Mouse (Mus musculus): Measurements from ENCODE around the gene Hsd17b11.

Gene Hsd17b11

DNA sequence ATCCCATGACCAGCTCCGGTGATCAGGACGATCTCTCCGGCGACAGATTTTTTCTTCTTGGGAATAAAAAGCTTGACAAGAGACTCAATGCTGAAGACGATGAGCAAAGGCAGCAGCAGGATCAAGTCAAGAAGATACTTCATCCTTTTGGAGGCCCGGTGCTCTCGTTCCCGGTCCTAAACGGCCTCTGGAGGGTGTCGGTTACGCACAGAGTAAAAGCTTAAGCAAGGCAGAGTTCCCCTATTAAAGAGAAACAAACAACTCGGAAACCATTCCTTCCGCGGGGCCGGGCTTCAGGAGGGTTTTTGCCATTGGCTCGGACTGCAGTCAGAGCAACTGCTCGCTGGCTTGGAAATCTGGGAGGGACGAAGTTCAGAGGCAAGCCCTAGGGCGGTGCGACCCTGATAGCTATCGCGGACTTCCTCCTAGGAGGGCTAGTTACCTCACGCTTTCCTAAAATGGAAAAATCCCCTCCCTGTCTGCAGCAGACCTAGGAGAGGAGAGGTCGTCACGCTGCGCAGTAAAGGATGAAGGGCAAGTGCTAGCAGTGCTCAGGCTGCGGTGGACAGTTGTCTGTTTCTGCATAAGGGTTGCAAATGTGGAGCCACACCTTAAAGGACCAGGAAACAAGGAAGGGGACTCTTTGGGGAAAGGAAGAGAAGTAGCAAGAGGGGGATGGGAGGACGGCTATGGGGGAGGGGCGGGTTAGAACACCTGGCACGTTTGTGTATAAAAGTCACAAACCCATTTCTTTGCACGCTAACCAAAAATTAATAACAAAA lies at the start of gene Hsd17b11:
Hsd17b11 (minus strand) TSS at position 323 of the 782 bp plus-strand sequence.
- peak; percentile 28 to 53 for DNase-seq (ENCODE audit: low read depth in 1 of 2, low spot score in 2 of 2)

DNA sequence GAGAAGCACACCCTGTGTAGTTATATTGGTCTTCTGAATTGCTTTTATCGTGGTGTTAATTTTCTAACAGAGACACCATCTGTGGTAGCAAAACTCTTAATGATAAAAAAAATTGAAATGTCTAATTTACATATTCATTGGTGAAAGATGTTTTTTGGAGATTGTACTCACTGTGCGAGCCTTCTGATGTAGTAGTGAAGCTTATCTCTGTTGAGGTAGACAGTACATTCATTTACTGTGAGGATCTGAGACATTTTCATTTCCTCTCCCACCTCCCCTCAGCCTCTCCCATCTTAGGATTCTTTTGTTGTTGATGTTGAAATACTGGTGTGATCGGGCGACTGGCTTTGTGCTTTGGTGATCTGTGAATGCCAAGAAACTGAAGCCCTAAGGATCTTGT lies 49.3 kb upstream of the Hsd17b11 start:
- DNase-seq (ENCODE audit: low read depth in 1 of 2, low spot score in 2 of 2) = no peak

DNA sequence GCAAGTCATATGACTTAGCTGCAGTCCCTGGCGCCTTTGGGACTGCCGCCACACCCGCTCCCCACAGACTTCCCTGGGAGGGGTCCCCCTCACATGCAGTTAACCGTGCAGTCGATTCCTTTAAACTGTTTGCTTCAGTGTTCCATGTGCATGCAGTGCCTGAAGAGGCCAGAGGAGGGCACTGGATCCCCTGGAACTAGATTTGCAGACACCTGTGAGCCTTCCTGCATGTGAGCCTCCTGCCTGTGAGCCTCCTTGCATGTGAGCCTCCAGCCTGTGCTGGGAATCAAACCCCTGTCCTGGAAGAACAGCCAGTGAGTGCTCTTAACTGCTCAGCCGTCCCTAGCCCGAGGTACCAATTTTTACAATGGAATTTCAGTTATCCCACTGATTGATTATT lies 47.0 kb upstream of the Hsd17b11 start:
- DNase-seq (ENCODE audit: low read depth in 1 of 2, low spot score in 2 of 2) = no peak

DNA sequence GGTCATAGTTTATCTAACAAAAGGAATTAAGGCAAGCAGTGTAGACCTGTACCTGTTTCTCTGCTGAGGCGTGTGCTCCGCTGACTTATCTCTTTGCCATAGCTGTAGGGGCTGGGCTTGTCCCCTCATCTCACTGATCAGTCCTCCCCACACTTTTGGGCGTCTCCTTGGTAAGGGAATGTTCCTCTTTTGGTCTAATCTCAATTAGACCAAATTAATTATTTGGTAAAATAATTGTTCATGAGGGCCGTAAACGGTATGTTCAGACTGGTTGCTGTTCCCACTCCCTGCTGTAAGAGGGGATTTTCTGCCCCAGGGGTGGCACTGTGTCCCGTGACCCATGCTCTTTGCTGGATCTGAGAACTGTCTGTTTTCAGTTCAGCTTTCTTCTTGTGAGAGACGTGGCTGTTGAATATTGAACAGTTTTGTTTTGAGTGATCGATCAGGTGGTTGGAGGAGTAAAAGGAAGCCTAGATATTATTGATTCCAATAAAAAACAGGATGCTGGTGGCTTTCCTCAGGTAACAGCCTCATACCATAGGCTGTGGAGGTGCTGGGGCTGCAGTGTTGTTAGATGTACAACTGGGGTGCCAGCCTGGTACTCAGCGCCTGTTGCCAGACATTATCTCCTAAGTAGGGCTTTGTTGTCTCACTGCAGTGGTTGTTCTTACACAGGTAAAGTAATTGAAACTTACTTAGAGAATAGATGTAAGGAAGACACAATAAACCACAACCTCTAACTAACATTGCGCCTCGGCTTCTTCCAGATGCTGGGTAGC lies 41.2 kb upstream of the Hsd17b11 start:
- no peak for DNase-seq (ENCODE audit: low read depth in 1 of 2, low spot score in 2 of 2)

DNA sequence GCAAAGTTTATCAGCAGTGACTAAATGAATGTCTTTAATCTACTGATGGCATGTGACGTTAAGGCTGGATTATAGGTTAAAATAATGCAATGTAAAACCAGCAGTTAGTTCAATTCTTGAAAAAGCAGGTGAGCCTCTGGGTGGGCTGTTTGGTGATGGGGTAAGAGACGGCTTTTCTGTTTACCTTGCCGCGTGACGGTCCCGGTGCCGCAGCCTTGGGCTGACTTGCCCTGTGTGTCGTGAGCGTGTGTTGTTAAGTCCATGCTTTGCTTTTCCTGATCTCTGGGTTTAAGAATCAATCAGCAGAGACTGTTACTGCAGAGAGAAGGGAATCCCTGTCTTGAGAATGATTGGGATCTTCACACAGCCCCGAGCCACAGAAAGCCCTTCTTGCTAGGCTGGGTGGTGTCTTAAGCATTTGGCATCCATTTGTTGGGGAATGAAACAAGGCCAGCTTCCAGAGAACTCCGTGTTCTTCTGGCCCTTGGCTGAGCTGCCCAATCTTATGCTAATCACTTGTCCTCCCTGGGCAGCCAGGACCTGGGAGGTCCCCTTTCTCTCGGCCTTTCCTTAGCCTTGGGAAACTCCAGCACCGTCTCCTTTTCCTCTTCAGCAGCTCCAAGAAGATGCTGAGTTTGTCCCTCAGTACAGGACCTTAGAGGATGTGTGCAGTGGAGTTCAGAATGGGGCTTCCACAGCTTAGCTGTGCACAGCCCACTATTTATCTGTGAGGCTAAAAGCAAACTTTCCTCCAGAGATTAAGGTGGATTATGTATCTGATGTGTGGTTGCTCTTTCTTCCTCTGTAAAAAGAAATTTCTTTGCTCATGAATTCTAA lies 40.4 kb upstream of the Hsd17b11 start:
- DNase-seq (ENCODE audit: low read depth in 1 of 2, low spot score in 2 of 2) = no peak

DNA sequence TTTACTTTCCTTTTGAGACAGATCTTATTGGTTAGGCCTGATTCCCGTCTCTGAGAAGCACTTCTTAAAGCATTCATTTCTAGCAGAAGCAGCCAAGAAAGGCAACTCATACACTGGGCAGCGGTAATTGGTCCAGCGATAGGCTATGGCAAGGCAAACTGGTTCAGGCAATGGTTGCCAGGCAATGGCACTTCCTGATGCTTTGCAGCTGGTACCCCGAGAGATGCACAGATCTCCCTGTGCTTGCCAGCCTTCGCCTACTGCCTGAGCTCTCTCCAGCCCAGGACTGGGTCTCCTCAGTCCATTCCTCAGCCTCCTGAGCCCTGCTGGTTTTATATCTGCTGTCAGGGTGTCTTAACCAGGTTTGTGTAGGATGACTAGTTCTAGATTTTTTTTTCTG lies 38.7 kb upstream of the Hsd17b11 start:
- DNase-seq (ENCODE audit: low read depth in 1 of 2, low spot score in 2 of 2) = no peak

DNA sequence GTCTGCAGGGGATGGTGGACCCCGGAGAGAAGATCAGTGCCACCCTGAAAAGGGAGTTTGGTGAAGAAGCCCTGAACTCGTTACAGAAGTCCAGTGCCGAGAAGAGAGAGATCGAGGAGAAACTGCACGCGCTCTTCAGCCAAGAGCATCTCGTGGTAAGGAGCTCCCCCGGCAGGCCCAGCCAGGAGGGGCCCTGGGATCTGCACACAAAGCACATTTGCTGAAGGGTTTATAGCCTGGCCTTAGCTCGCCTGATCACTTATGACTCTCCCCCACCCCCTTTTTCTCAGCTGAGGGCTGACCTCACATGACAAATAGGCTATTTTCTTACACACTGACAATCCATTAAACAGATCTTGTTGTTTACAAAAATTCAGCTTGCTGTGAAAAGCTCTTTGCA lies 37.9 kb upstream of the Hsd17b11 start:
- no peak for DNase-seq (ENCODE audit: low read depth in 1 of 2, low spot score in 2 of 2)

DNA sequence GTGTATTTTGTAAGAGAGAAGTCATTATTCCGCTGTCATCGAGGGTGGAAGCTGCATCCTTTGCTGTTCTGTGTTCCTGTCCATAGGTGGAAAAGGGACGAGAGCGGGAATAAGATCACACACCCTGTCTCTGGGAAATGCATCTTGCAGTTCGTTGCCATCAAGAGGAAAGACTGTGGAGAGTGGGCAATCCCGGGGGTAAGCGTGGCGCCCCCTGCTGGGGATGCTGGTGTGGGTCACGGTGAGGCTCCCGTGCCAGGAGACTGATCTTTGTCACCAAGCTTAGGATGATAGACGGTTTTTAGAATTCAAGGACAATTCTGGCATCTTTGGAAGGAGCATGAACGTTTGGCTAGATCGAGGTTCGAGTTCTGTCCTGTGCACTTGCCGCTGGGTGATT lies 36.3 kb upstream of the Hsd17b11 start:
- DNase-seq (ENCODE audit: low read depth in 1 of 2, low spot score in 2 of 2) = peak in 1 of 2 experiments; percentile 39

DNA sequence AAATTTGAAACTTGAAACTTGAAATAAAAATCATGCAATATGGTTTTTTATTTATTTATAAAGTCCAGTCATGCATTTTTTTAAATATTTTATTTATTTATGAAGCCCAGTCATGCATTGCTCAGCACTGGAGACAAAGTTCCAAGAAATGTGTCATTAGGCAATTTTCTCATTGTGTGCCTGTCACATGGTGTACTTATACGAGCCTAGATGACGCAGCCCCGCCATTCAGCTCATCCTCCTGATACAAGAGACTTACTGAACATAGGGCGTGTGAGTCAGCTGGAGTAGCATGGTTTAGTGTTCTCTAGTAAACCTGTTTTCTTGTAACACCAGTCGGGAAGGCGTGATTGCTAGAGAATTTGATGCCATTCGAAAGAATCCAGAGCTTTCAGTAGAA lies 34.6 kb upstream of the Hsd17b11 start:
- DNase-seq (ENCODE audit: low read depth in 1 of 2, low spot score in 2 of 2) = no peak

DNA sequence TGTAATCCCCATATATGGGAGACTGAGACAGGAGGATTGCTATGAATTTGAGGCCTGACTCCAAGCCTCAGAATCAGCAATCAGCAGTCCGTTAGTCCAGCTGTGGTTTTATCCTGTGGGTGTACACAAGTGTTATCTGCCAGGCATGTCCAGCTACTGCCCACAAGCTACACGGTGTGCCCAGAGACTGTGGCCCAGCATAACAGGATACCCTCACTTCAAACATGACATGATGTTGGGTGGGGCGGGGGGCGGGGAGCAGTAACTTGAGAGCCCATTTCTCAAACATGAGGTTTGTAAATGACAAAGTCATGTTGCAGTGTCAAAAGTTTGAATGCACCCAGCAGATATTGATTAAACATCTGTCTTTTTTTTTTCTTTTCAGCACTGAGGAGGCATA lies 34.1 kb upstream of the Hsd17b11 start:
- no peak for DNase-seq (ENCODE audit: low read depth in 1 of 2, low spot score in 2 of 2)

DNA sequence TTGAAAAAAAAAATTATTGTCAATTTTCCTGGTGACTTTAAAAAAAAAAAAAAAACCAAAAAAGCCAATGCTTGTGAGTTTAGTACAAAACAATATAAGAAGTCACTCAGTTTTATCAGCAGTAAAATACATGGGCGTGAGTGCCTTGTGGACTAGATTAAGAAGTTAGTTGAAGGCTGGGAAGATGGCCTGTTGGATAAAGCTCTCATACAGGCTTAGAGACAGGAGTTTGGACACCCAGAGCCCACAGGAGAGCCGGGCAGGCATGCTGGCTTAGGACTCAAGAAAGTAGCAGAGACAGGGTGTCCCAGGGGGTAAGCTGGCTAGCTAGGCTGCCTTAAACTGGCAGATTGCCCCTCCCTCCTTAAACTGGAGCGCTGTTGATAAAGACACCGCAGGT lies 33.2 kb upstream of the Hsd17b11 start:
- no peak for DNase-seq (ENCODE audit: low read depth in 1 of 2, low spot score in 2 of 2)

DNA sequence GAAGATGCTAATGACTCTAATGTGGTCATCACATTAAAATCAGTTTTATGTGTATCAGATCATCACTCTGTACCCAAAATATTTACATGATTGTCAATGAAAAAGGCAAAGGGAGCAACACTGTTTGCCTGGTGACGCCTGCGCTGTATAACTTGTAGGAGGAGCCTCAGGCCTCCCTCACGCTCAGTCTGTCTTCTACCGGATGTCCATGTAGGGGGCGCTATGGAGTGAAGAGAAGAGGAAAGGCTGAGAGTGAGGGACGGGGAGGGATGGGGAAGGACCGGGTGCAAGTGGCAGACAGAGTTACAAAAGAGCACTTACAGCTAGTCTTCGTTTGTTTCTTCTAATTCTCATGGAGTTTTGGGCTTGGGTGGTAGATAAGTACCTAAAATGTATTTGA lies 31.2 kb upstream of the Hsd17b11 start:
- DNase-seq (ENCODE audit: low read depth in 1 of 2, low spot score in 2 of 2) = peak in 1 of 2 experiments; percentile 17

DNA sequence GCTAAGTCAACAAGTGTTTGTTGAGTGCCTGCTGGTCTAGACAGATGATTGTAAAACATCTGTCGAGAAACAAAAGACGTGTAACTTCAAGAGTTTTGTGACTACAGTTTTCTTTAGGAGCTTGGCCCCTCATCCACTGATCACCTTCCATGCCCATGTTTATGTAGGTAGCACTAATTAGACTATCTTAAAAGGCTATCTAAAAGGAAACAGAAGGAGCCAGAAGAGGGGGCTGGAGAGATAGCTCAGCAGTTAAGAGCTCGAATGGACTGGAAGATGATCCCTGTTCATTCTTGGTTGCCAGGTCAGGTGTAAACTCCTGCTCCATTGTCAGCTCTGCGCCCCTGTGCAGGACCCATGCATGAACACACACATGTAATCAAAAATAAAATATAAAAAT lies 26.4 kb upstream of the Hsd17b11 start:
- DNase-seq (ENCODE audit: low read depth in 1 of 2, low spot score in 2 of 2) = no peak

DNA sequence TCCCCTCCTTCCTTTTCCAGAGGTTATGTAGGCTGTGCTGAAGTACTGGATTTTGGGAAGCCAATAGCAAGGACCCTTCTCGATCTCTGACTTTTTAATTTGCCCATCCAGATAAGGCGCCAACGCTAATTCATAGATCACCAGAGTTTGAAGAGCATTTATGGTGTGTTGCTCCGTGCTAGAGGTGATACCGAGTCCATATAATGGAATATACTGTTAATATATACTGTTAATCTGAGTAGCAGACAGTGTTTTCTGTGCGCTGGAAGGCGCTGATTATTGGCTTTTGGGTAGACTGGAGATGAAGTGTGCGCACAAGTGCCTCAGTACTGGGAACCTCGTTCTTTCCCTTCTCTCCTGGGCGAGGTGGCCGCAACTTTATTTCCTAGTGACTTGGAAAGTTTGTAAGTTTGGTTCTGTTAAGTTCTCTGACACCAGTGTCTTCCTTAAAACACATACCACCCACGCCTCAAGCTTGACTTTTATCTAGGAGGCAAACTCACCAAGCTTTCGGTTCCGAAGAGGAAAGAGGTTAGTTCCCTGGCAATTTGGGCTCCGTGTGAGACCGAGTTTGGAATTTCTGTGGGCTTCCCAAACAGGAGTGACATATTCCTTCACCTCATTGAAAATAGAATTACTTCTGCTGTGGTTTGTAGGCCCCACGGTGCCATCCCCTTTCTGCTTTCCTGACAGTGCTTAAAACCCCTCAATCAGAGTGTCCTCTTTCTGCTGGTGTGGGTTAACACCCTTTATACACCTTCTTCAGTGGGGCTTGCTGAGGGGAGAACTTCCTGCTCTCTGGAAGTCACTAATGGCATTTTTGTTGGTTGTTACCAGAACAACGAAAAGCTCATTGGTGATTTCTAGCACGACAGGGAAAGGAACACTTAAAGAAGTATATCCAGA lies 25.7 kb upstream of the Hsd17b11 start:
- no peak for DNase-seq (ENCODE audit: low read depth in 1 of 2, low spot score in 2 of 2)

DNA sequence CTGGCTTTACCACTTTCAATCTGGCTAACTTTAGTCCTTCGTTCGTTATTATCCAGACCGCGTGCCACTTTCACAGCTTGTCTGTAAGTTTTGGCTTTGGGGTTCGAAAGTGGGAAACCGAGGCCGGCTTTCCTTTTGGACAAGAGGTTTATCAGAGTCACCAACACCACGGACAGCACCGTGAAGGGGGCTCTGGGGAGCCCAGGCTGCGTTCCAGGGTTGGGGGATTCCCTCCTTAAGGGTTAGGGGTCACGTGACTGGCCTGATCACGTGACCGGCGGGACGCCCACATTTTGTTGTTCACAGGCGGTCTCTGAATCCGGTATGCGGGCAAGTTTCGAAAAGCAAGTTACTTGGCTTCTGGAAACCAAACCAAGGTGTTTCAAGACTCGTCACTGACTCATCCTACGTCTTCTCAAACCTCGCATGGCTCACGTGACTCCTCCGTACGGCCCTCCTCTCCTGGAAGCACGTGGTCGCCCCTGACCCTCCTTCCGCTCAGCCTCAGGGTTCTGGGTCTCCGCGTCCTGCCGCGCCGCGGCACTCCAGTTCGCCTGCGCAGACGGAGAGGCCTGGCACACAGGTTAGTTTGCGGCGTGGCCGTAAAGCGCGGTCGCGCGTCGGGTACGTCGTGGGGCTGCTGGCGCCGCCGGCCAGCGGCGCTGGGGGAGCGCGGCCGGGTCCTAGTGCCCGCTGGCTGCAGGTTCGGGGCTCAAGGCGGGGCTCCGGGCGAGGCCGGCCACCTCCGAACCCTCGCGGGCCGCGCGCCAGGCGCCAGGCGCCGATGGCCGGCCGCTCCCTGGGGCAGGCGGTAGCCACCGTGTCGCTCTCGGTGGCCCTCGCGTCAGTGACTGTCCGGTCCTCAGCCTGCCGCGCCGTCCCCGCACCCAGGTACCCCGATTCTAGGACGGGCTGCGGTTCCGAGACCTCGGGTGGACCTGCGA lies 24.8 kb upstream of the Hsd17b11 start, which contains the start of gene Nudt9:
Nudt9 (plus strand) TSS at position 51 of the 944 bp plus-strand sequence.
- DNase-seq (ENCODE audit: low read depth in 1 of 2, low spot score in 2 of 2) = peak; percentile 89 to 94

DNA sequence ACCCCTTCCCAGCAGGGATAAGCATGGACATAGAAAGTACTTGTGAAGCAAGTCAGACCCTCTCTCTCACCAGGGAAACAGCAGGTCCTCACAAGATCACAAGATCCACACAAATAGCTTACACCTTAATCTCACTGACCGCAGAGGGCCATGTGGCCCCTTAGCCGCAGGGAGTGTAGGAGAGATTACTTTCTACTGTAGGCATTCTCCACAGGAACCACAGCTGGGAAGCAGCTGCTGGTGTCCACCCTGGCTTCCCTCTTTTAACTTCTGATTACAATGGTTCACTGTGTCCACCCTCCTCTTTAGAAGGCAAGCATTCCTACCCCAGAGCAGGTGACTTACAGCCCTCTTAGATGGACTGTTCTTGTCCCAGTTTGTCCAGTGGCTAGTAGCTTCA lies 22.0 kb upstream of the Hsd17b11 start:
- DNase-seq (ENCODE audit: low read depth in 1 of 2, low spot score in 2 of 2) = no peak

DNA sequence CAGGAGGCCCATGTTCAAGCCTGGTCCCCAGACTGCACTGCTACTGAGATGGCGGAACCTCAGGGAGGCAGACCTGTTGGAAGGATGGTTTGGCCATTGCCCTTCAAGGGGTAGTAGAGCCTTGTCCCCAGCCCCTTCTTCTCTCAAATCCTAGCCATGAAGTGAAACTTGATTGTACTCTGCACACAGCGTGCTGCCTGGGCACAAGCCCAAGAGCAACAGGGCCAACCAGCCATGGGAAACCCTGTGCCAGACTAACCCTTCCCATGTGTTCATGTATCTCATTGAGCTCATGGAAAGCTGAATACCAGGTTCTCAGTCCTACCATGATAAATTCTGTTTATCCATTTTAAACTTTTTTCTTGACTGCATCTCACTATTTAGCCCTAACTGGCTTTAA lies 21.2 kb upstream of the Hsd17b11 start:
- DNase-seq (ENCODE audit: low read depth in 1 of 2, low spot score in 2 of 2) = no peak

DNA sequence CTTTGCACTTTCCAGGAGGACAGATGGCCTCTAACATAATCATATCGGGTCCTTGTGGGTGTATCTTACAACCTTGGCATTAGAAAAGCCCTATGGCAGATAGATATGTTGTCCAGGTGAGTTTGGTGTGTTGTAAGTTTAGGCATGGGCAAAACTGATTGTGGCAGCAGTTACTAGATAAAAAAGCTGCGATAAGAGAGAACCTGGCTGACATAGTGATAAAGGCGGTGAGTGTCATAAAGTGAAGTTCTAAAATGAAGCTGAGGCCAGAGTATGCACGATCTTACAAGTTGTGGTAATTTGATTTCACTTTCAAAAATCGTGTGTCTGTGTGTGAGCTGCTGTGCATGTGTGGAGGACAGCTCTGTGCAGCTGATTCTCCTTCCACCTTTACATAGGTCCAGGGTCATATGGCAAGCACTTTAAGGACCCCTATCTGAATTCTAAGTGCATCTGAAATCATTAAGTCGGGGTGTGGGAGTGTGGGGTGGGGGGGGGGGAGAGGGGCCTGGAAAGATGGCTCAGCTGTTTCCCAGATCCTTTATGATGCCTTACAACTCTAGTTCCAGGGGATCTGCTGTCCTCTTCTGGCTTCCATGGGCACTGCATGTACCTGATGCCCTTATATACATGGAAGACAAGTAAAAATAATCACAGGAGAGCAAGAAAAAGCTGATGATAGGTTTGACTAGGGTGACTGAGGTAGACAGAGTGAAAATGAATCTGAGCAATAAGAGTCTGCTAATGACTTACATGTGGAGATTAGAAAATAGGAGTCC lies 17.6 kb upstream of the Hsd17b11 start:
- no peak for DNase-seq (ENCODE audit: low read depth in 1 of 2, low spot score in 2 of 2)

DNA sequence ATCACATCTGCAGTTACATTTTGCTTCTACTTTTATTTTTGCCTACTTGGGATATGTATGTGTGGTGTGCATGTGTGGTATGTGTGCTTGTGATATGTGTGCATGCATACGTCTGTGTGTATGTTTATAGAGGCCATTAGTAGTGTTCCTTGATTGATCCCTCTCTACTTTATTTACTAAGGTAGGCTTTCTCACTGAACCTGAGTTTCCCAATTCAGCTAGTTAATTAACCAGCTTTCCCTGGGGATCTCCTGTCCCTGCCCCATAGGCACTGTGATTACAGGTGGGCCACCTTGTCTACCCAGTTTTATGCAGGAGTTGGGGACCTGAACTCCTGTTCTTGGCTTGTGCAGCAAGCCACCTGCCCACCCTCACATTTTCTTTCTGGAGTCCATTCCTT lies 15.0 kb upstream of the Hsd17b11 start:
- no peak for DNase-seq (ENCODE audit: low read depth in 1 of 2, low spot score in 2 of 2)
